Mouse (Mus musculus) limb, embryonic 14.5 days (tissue): ENCODE measurements at regions not wholly inside any gene's neighbourhood (a gene's known extent, or its start where the extent isn't known, plus 50 kb on each side); places are given as distances from the start of the nearest gene placed in this dataset.
A peak's percentile ranks its signal among the peaks of the same experiment; 100 is the strongest.

Experiments used
- ATAC-seq: fragments of 200-750 bp; cut with Nextera tagmentation; 2 replicates; pipeline ENCODE4 v1.8.0; 2017; ENCODE audit warnings: low read depth, moderate number of reproducible peaks, moderate TSS enrichment; ENCODE audit not compliant: low FRiP score
- DNase-seq: peaks from one replicate; pipeline ENCODE4 v3.0.0-alpha.2; 2015; ENCODE audit warnings: low spot score
- H3K27ac ChIP-seq: fragments of 300-500 bp; sonication (generic); replicated peaks from 2 replicates; pipeline ENCODE4 v1.5.1; 2014; ENCODE audit warnings: low read depth, mild to moderate bottlenecking, low read length, moderate library complexity, mixed read lengths
- H3K27me3 ChIP-seq: fragments of 300-500 bp; sonication (generic); 2 replicates; pipeline ENCODE4 v1.6.1; 2014; ENCODE audit warnings: low read length, mixed read lengths; ENCODE audit not compliant: control insufficient read depth, insufficient read depth
- H3K36me3 ChIP-seq: fragments of 300-500 bp; sonication (generic); 2 replicates; pipeline ENCODE4 v1.6.1; 2014; ENCODE audit warnings: mild to moderate bottlenecking, low read length, moderate library complexity, mixed read lengths; ENCODE audit not compliant: control insufficient read depth, insufficient read depth
- H3K4me1 ChIP-seq: fragments of 300-500 bp; sonication (generic); 2 replicates; pipeline ENCODE4 v1.6.1; 2014; ENCODE audit warnings: antibody characterized with exemption, low read length, mixed read lengths; ENCODE audit not compliant: control insufficient read depth, insufficient read depth
- H3K4me2 ChIP-seq: fragments of 300-500 bp; sonication (generic); replicated peaks from 2 replicates; pipeline ENCODE4 v1.6.1; 2014; ENCODE audit warnings: low read depth, mild to moderate bottlenecking, low read length, moderate library complexity; ENCODE audit not compliant: severe bottlenecking
- H3K4me3 ChIP-seq: fragments of 300-500 bp; sonication (generic); replicated peaks from 2 replicates; pipeline ENCODE4 v1.5.1; 2014; ENCODE audit warnings: low read length
- H3K9ac ChIP-seq: fragments of 300-500 bp; sonication (generic); 2 replicates; pipeline ENCODE4 v1.6.1; 2014; ENCODE audit warnings: mild to moderate bottlenecking, low read depth, low read length, moderate library complexity; ENCODE audit not compliant: severe bottlenecking
- H3K9me3 ChIP-seq: fragments of 300-500 bp; sonication (generic); 2 replicates; pipeline ENCODE4 v1.6.1; 2016; ENCODE audit warnings: low read length; ENCODE audit not compliant: control insufficient read depth
- POLR2A ChIP-seq: fragments of 200-500 bp; IDR thresholded peaks from 2 replicates; pipeline ENCODE4 v1.8.0; 2012; ENCODE audit warnings: inconsistent platforms, mild to moderate bottlenecking, moderate library complexity, borderline replicate concordance; ENCODE audit not compliant: insufficient read depth, insufficient read length; ENCODE audit errors: extremely low read depth
- WGBS: fragments of 180-500 bp; shearing (Covaris S2); extraction: QIAGEN DNeasy Blood & Tissue Kit; methylation state at CpG from one replicate; pipeline ENCODE4 v1.1.7; 2014; 5-methylcytosine and 5-hydroxymethylcytosine counted together

DNA sequence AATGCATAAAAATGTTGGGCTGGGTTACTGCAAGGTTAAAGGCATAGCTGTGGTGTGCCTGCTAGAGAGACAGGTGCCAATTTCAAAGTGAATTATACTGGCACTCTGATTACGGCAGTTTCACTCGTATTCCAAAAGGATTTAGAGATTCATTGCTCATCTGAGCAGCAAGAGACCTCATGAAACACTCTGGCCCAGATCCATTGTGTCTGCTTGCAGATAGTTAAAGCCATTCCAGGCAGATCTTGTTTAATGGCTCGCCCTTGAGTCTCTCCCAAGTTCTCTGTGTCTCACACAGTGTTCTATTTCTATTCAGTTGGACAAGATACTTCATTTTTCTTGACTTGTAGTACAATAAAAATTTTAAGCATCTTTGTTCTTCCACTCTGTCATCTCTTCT lies 459.1 kb upstream of the C030005K15Rik start:
- Histone ChIP-seq H3K27me3 (no peaks in the 10 kb centered on the region), H3K9me3 (no peaks in the 10 kb centered on the region), H3K4me1 (no peaks in the 10 kb centered on the region), H3K4me3 (no peak overlapping the region), H3K27ac (no peak overlapping the region), H3K36me3 (no peaks in the 10 kb centered on the region), H3K9ac (no peak overlapping the region), H3K4me2 (no peak overlapping the region)
- 29% methylated on average over 3 of the region's 3 CpGs for WGBS
- peak; percentile 61 for DNase-seq
- no peak for TF ChIP-seq POLR2A
- ATAC-seq, result no peak; the same call in 1 of the 2 replicates

DNA sequence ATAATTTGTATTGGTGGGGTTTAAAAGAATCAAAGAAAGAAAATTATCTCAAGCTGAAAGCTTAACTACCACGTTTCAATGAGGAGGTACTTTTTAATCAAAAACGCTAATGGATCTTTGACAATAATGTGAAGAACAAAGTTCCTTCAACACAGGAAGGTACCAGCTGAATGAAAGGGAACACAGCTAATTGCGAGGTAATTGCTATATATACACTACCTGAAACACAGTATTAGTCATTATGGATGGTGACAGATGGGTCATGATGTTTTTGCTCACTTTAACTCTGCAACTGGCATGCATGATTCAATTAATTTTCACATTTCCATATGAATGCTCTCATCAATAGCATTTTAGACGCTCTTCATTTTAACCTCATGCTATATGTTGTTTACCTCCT lies 470.3 kb upstream of the C030005K15Rik start:
- TF ChIP-seq POLR2A, result no peak
- ATAC-seq (no peak), DNase-seq (no peak)
- WGBS, result 84% methylated on average over 4 of the region's 4 CpGs
- Histone ChIP-seq H3K27ac (no peak overlapping the region), H3K9ac (no peak overlapping the region), H3K4me2 (no peak overlapping the region), H3K36me3 (no peaks in the 10 kb centered on the region), H3K4me3 (no peak overlapping the region), H3K9me3 (no peaks in the 10 kb centered on the region), H3K4me1 (no peaks in the 10 kb centered on the region), H3K27me3 (no peaks in the 10 kb centered on the region)

- Histone ChIP-seq H3K4me1 (no peaks in the 10 kb centered on the region), H3K27me3 (no peaks in the 10 kb centered on the region), H3K4me3 (no peak overlapping the region), H3K27ac (no peak overlapping the region), H3K36me3 (no peaks in the 10 kb centered on the region), H3K9me3 (no peaks in the 10 kb centered on the region), H3K9ac (no peak overlapping the region), H3K4me2 (no peak overlapping the region)
- no peak for TF ChIP-seq POLR2A
- no peak for ATAC-seq
- DNase-seq, result no peak
- WGBS, result 79% methylated on average over 2 of the region's 2 CpGs
These were observed 483.7 kb upstream of the C030005K15Rik start for GRCm38 (mm10) chr10:98210246-98210645.

GRCm38 (mm10) chr10:98212876-98213587 lies 486.5 kb upstream of the C030005K15Rik start:
- ATAC-seq, result no peak
- WGBS, result 71% methylated on average over 7 of the region's 7 CpGs

GRCm38 (mm10) chr10:98231017-98231416 lies 504.5 kb upstream of the C030005K15Rik start:
- Histone ChIP-seq H3K4me1 (no peaks in the 10 kb centered on the region), H3K27me3 (no peaks in the 10 kb centered on the region), H3K9me3 (no peaks in the 10 kb centered on the region), H3K36me3 (no peaks in the 10 kb centered on the region), H3K4me2 (no peak overlapping the region), H3K9ac (no peak overlapping the region), H3K4me3 (no peak overlapping the region), H3K27ac (no peak overlapping the region)
- ATAC-seq (no peak), DNase-seq (no peak)
- WGBS, result 95% methylated on average over 5 of the region's 5 CpGs
- TF ChIP-seq POLR2A, result no peak

More at GRCm38 (mm10) chr10:98212876-98213587, 486.5 kb upstream of the C030005K15Rik start:
- no peak overlapping the region for H3K27ac ChIP-seq
- no peak overlapping the region for H3K9ac ChIP-seq
- H3K4me1 ChIP-seq, result no peaks in the 10 kb centered on the region
- no peaks in the 10 kb centered on the region for H3K36me3 ChIP-seq
- no peaks in the 10 kb centered on the region for H3K27me3 ChIP-seq
- no peak for TF ChIP-seq POLR2A
- H3K9me3 ChIP-seq, result no peaks in the 10 kb centered on the region
- H3K4me2 ChIP-seq, result no peak overlapping the region
- DNase-seq, result no peak
- no peak overlapping the region for H3K4me3 ChIP-seq
